Mouse (Mus musculus): ENCODE measurements around the gene Tmie.

Tmie gene

DNA sequence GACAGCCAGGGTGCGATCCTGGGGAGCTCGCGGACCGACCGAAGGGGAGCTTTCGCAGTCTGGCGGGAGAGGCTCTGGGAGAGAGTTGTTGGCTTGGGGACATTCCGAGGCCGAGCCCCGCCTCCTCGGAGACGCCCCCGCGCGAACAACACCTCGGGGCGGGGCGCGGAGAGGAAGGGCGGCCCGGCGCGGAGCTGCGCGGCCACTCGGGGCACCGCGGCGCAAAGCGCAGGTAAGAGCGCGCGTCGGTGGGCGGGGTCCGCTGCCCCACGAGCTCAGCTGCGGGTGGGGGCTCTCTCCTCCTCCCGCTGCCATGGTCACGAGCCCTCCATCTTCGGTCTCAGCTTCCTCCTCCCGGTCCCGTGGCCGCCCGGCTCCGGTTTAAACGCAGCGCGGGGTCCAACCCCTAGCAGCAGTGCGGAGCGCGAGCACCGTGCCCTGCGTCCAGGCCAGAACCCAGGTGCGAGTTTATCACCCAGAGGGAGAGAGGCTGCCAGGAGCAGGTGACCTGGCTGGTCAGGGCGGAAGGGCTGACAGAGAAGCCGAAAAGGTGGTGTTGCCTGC, at the start of gene Tmie:
TSS of gene Tmie (minus strand) at position 116 of the 564 bp plus-strand sequence.
- peak in 1 of 2 experiments; percentile 20 for DNase-seq (ENCODE audit: low spot score in 2 of 2)

DNA sequence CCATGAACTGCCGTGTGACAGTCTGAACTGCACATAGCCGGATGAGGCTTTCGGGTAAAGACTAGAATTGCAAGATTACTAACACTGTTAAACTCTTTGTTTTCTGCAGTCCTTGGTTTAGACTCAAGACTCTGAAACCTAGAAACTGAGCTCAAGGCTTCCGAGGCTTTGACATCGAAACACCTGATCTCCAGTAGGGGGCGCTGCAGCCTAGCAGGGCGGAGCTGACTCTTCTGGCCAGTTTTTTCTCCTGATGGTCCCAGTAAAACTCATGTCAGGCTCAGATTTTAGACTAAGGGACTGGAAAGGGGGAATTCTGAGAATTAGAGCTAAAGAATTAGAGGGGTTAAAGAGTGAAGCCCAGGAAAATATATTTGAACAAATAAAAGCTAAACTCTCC, 42.8 kb upstream of the Tmie start:
- DNase-seq (ENCODE audit: low spot score in 2 of 2), result peak; percentile 19 to 34

DNA sequence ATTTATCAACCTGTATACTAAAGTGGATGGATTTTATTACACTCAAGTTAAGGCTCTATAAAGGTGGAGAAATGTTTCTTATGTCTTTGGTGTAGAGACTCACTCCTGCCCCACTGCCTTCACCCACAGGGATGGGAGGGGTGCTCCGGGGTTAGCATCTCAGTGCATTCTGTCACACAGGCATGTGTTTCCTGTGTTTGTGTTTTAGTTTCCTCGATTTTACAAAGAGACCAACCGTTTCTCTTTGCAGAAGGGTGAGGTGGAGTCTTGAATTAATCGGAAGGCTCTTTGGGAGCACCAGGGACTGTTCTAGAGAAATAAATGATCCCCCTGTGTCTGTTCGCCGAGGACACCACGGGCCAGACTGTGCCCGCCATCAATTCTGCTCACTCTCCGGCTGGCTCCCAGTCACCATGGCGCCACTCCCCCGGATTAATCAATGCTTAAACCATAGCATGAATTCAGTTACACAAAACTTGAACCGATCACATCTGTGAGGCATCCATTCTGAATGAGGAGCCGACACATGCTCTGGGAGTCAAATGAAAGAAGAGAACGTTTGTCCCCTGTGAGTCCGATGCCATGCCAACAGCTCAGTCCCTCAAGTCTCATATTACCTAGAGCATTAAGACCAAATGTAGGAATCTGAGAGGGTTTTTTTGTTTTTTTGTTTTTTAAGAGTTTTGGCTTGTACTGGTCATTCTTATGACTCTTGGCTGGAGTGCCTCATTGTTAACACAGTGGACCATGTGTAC, 40.9 kb upstream of the Tmie start:
- no peak for DNase-seq (ENCODE audit: low spot score in 2 of 2)

DNA sequence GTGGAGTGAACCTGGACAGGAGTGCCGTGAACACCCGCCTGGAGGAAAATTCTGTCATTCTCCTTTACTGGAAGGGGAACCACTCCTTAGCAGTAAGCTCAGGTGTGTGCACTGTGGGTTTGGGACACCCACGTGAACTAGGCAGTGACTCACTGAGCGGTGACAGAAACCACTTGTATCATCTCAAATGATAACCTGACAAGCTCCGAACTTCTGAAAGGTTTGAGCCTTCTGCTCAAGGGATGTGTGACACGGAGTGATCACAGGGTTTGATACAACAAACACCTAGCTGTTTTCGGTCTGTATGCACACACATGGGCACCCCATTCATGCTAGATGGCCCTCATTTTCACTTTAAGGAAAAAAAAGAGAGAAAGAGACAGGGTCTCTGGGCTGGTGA, 36.9 kb upstream of the Tmie start, which contains the start of gene Fam240a:
TSS of gene Fam240a (minus strand) at position 76 of the 400 bp plus-strand sequence.
- DNase-seq (ENCODE audit: low spot score in 2 of 2), result no peak

DNA sequence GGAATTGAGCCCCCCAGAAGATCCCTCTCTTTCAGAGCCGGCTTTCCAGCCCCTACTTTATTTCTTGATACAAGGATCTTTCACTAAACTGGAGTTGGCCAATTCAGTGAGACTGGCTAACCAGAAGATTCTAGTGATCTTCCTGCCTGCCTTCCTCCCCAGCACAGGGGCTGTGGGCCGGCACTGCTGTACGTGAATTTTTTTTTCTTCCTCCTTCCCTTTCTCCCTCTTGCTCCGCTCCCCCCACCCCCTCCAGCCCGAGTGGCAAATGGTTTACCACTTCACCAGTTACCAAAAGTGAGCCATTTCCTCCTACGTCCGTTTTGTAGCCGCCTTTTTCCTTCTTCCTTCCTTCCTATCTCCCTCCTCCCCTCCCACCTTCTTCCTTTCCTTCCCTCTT, 35.6 kb upstream of the Tmie start:
- DNase-seq (ENCODE audit: low spot score in 2 of 2), result no peak

DNA sequence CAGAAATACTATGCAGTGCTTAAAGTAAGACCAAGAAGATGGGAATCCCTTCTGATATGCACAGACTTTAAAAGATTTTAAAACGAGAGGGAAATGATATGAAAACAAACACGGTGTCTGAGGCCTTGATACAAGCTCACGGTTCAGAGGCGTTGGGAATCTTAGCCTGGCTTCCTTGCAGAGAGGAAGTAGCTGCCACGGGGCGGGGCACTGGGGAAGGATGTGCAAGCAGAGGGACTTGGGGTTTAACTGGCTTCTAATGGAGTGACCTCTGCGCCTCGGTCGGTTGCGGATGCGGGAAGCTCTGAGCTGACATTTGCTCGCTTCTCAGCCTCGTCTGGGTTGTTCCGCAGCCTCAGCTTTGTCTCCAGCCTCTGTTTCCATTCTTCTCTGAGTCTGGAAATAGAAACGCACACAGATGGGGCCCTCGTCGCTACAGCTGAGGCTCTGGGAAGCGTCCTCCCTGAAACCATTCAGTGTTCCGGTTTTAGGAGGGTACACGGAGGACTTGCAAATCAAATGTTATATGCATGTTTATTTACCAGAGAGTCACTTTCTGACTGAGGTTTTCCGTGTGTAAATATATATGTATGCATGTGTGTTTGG, 34.8 kb upstream of the Tmie start:
- DNase-seq (ENCODE audit: low spot score in 2 of 2), result no peak

DNA sequence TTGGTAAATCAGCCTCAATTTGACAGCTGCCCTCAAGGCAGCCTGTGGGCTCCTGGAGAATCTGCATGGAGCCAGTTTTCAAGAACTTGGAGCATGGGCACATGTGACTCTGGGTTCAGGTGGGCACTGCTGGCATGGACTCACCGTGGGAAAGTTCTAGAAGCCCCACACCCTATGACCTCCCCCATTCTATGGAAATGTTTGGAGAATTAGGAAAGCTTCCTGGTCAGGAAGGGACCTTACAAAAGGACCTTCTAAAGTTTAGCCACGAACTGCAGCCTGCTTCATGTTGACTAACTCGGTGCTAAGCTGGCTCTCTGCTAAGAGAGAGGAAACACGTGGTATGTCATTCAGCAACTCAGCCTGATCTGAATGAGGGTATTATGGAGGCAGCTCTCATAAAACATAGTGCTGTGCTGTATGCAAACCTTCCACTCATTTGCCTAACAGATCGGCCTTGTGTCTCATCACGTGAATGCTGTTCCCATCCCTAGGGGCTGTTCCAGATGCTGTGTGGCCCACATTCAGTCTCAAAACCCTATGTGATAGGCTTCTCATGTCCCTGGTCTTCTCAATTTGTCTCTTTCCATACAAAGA, 29.6 kb upstream of the Tmie start:
- DNase-seq (ENCODE audit: low spot score in 2 of 2), result no peak

DNA sequence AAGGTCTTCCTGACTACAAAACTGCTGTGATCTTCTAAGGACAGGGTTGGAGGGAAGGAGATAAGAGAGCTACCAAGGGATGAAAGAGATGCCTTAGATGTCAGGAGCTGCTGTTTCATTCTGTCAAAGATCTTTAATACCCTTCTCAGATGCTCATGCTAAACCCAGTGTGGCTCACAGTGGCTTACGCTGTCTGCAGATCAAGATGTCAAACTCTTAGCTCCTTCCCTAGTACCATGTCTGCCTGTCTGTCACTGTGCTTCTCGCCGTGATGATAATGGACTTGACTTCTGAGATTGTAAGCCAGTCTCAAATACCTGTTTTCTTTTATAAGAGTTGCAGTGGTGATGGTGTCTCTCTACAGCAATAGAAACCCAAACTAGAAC, 28.7 kb upstream of the Tmie start:
- DNase-seq (ENCODE audit: low spot score in 2 of 2), result no peak

DNA sequence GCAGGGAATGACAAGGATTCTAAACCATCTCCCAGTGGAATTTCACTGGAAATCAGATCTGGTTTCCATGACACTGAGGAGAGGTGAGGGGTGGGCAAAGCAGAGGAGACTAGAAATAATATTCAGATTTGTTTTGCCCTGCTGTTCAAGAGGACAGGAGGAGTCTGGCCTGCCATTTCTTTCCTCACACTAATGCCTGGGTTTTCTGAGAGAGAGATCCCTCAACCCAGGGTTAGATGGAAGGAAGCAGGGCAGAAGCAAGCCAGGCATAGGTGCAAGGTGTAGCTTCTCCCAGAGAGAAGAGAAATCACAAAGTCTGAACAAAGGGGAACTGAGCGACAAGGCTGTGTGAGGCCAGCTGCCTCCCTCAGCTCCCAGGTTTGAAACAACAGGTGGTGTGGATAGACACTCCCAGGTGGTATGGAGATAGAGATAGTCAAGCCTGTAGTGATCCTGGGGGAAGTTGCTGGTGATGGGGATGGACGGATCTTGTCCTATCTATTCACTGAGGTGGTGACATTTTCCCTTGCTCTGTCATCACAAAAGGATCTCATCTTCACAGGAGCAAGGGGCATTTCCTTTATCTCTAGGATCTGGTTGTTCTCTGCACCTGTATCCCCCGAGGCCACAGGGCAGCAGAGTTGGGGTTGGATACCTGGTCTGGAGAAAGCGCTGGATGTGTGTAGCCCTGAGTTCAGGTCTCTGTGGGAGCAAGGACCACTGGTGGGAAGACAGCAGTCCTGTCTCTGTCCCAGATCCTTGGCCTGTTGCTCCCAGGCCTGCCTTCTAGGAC, 28.1 kb upstream of the Tmie start:
- DNase-seq (ENCODE audit: low spot score in 2 of 2), result no peak

DNA sequence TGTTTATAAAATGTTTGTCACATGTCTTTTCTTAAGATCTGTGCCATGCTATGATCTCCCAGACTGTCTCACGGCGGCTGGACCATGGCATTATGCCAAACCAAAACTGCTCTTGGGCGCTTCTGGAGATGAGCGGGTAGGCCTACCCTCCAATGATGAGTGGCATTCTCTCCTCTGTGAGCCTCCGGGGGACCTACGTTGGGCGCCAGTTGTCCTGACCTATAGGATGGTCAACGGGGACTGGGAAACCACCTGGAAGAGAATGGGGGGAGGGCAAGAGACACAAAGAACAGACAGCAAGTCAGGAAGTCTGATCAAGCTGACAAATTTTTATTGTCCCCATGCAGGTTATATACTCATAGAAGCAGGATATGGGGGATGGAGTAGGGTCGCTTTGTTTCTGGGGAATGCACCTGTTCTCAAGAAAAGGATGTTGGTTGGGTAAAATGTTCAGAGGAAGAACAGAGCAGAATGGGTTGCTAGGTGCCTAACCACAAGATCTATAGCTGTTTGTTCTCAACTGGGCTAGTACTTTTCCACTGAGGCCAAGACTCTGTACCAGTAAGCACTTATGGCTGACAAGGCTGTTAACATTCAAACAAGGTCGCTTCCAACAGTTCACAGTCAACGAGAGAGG, 27.4 kb upstream of the Tmie start:
- no peak for DNase-seq (ENCODE audit: low spot score in 2 of 2)

DNA sequence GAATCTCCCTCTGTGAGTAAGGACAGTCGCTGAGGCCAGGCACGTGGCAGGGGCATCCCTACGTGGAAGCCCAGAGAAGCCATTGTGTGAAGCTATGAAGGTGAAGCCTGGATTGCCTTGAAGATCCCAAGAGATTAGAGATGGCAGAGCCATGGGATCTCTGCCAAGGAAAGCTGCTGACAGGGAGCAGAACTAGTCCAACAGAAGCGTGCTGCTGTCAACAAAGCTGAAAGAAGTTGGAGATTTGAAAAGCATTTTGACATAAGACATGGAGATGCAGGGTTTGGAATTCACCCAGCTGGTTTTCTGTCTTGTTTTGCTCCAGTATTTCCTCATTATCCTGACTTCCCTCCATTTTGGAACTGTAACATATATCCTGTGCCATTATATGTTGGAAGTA, 22.4 kb upstream of the Tmie start:
- no peak for DNase-seq (ENCODE audit: low spot score in 2 of 2)

DNA sequence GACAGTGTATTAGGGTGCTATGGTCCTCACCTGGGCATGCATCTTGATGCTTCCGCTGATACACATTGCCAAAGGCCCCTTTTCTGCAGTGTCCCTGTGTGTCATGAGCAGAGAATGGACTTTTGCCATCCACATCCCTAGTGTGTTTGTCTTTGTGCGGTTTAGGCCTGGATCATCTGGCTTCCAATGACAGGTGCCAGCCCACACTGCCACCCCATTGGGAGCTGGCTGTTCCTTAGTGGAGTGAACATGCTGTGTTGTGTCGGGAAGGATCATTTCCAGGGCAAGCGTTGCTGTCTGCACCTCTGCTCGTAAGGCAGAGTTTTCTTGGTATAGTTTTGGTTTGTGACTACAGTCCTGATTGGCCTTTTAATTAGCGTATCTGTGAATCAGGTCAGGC, 21.3 kb upstream of the Tmie start:
- DNase-seq (ENCODE audit: low spot score in 2 of 2), result no peak

DNA sequence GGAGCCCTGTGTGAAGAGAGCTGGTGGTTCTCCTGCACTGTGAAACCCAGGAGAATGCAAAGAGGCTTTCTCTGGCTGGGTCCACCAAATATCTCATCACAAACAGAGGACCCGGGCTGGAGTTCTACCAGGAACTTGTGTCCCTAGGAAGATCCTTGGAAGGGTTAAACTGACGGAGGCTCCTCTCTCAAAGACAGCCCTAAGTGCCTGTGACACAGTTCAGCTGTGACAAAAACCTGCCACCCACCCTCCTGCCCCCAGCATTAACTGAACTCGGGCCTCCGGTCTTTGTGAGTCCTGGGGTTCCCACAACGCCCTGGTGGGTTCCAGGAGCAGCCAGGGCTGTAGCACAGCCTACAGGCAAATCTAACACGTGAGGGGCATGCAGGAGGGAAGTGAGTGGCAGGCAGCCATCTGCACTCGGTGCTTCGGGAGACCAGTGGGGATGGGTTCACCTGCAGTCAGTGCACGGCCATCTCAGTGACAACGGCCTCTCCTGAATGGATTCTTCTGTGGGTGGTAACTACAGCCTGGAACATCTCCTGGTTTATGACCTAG, 19.6 kb upstream of the Tmie start:
- DNase-seq (ENCODE audit: low spot score in 2 of 2), result no peak

DNA sequence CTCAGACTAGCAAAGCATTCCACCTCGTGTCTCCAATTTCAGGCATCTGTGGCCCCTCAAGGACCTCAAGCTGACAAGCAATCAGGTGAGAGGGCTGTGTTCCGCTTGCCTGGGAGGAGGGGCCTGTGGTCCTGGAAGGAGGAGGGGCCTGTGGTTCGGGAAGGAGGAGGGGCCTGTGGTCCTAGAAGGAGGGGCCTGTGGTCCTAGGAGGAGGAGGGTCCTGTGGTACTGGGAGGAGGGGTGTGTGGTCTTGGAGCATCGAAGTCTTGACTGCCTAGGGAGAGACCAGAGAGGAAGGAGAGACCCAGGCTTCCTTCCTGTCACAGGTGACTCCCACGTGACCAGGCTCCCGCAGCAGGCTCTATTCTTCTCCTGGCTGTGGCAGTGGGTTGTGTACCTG, 16.7 kb upstream of the Tmie start:
- DNase-seq (ENCODE audit: low spot score in 2 of 2), result no peak

DNA sequence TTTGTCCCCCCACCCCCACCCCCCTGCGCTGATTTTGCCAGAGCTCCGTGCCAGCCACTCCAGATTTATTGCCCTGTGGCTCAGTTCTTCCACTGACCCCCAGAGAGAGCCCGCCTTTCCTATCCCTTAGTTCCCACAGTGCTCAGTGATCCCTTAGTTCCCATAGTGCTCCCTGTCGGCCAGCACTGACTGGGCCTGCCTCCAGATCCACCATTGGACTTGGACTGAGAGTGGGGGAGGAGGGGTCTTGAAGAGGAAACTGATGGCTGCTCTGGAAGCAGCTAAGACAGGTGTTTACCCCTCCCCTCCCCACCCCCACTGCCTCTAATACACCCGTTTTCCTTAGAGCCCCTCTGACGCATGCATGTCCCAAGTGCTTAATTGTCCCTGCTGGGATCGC, 16.1 kb upstream of the Tmie start:
- no peak for DNase-seq (ENCODE audit: low spot score in 2 of 2)

DNA sequence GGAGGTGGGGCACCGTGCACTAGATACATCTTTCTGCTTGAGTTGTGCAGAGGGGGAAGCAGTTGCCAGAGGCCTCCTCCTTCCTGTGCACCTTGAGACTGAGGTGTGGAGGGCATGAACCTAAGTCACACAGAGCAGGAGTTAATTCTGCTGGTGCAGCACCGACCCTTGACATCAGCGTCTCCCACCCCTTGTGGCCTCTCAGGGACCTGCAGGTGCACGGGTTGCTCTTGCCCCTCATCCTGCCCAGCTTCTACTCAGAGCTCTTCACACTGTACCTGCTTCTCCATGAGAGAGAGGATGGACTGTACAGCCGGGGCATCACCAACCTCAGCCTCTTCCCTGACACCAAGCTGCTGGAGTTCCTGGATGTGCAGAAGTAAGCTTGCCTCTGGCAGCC, 15.6 kb upstream of the Tmie start:
- no peak for DNase-seq (ENCODE audit: low spot score in 2 of 2)

DNA sequence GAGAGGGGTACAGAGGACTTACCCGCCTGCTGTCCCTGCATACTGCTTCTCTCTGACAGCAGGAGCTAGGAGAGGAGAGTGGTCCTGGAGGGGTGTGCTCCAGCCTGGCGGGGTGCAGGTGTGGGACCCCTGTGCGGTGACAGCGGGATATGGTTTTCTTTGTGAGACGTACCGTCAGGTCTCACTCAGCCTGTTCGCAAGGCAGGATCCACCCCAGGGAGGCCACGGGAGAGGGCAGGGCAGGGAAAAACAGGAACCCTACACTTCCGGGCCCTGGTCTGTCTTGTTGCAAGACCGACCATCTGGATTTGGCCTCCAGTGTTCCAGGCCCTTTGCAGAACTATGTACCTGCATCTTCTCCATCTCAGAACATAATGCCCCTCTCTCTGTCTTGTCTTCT, 13.5 kb upstream of the Tmie start:
- no peak for DNase-seq (ENCODE audit: low spot score in 2 of 2)

DNA sequence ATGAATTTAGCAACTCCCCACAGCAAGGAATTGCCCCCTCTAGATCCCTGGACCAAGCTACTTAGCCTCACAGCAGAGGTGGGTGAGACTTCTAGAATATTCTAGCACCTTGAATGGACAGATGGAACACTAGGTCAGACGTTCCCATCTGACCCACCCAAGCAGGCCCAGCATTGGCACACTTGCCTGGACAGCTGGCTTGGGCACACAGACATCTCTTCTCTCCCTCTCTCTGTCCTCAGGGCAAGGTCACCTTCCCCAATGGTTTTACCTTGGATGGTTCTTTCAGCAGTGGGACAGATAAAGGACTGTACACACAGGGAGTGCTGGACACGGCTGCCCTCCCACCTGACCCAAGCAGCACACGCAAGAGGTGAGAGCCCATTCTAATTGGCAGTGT, 12.6 kb upstream of the Tmie start:
- DNase-seq (ENCODE audit: low spot score in 2 of 2), result no peak

DNA sequence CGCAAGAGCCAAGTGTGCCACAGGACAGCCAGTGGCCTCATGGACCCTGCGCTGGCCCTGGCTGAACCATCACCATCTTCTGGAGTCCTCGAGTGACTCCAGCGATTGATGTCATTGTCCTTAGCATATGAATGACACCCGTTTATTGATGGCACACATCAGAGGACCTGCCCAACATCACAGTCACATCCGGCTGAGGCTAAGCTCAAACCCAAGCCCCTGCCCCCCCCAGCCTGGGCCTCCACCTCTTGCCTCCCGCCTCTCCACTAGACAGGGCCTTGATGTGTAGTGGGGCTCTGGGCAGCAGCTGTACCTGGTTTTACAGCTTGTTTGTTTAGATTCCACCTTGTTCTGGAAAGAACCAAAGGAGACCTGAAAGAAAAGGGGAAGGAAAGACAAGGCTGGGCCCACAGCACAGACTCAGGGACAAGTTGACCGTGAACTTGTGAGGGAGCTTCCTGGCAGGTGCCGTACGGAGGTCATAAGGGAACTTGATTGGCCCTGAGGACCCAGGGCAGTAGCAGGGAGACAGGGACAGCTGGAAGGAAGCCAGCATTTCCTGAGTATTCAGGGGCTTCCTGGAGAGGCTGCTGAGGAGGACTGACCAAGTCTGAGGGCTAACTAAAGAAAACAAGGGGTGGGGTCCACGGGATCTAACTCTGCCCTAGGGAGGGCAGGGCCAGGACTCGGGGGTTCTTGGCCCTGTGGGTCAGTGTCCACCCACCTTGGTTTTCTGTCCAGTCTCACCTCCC, 11.3 kb upstream of the Tmie start:
- DNase-seq (ENCODE audit: low spot score in 2 of 2), result no peak

DNA sequence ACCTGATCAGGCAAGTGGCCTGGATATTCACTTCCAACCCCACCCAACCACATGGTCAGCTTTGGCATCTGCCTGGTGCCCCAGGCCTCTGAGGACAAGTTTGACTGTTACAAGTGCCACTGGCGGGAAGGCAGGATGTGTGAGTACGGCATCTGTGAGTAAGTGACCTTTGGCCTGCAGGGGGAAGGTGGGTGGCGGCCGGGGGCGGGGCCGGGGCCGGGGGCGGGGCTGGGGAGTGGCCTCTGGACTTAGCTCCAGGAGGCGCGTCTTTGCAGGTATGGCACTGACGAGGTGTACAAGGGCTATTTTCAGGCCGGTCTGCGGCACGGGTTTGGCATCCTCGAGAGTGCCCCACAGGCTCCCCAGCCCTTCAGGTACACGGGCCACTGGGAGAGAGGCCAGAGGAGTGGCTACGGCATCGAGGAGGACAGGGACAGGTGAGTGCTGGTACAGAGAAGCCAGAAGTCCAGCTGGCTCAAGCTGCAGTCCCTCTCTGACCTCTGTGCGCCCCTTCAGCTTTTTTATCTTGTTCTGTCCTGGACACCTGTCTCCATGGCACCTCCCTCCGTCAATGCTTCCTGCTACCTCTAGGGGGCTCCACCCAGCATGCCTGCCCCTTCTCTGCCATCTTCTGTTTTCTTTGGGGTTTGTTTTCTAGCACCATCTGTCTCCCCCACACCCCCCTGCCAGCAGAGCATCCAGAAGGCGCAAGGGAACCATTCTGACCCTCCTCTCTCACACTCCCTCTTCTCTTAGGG, 10.3 kb upstream of the Tmie start:
- DNase-seq (ENCODE audit: low spot score in 2 of 2), result no peak

All from right cerebral cortex, postnatal 36 days (tissue).